Mouse (Mus musculus): ENCODE measurements around the gene BC034090. TPM values are rescaled to one million over a fixed set of nuclear protein-coding genes. Genes with fewer than 3 reads are reported as not detected.
"Not testable (repeated sequence)": the region's sequence is repeated elsewhere in the genome, so short reads cannot be mapped to it uniquely, and the experiment has no call there.

BC034090 gene
- polyA plus RNA-seq, 1 experiment, result 13.1 TPM

GRCm38 (mm10) chr1:155174424-155174823 lies 69.8 kb downstream of the BC034090 start:
- peaks cover 35% of the 10 kb centered on the region for H3K4me1 ChIP-seq (replicated peaks; ENCODE audit: control insufficient read depth, insufficient read depth, low read length)
- no peak for TF ChIP-seq POLR2A (IDR thresholded peaks at IDR 0.05; ENCODE audit: control insufficient read depth, extremely low read depth, insufficient read depth, low read length, poor library complexity)
- no peak for TF ChIP-seq CTCF (IDR thresholded peaks at IDR 0.05; ENCODE audit: borderline replicate concordance, control insufficient read depth, extremely low read depth, insufficient read depth, low read length, poor library complexity)
- DNase-seq, result peak; percentile 42
- H3K27me3 ChIP-seq (ENCODE audit: control insufficient read depth, insufficient read depth, low read length), result no peaks in the 10 kb centered on the region
- whole genome bisulfite sequencing, result 53% methylated on average over 1 of the region's 1 CpGs
- peaks cover 39% of the 10 kb centered on the region for H3K36me3 ChIP-seq (ENCODE audit: control insufficient read depth, insufficient read depth, low read length)
- peak overlapping the region; percentile 96 for H3K27ac ChIP-seq (ENCODE audit: control insufficient read depth, insufficient read depth, low read length)
- H3K4me3 ChIP-seq (ENCODE audit: control insufficient read depth, insufficient read depth, low read length), result no peak overlapping the region

- Histone ChIP-seq H3K36me3 (ENCODE audit: control insufficient read depth, insufficient read depth, low read length) (peaks cover 32% of the 10 kb centered on the region), H3K27ac (ENCODE audit: control insufficient read depth, insufficient read depth, low read length) (peak overlapping the region; percentile 68), H3K4me1 (replicated peaks; ENCODE audit: control insufficient read depth, insufficient read depth, low read length) (peaks cover 36% of the 10 kb centered on the region)
- WGBS, result 89% methylated on average over 1 of the region's 1 CpGs
- H3K4me3 ChIP-seq (ENCODE audit: control insufficient read depth, insufficient read depth, low read length); DNase-seq; H3K27me3 ChIP-seq (ENCODE audit: control insufficient read depth, insufficient read depth, low read length): not testable (repeated sequence)
Measured at GRCm38 (mm10) chr1:155173644-155174016, 70.6 kb downstream of the BC034090 start.

GRCm38 (mm10) chr1:155172895-155173643 lies 71.2 kb downstream of the BC034090 start:
- Histone ChIP-seq H3K27ac (ENCODE audit: control insufficient read depth, insufficient read depth, low read length) (0 out of 2 replicates have a peak overlapping the region, but pooled peaks have one; percentile 33), H3K4me1 (replicated peaks; ENCODE audit: control insufficient read depth, insufficient read depth, low read length) (peaks cover 37% of the 10 kb centered on the region), H3K36me3 (ENCODE audit: control insufficient read depth, insufficient read depth, low read length) (peaks cover 28% of the 10 kb centered on the region), H3K27me3 (ENCODE audit: control insufficient read depth, insufficient read depth, low read length) (no peaks in the 10 kb centered on the region), H3K4me3 (ENCODE audit: control insufficient read depth, insufficient read depth, low read length) (no peak overlapping the region)
- TF ChIP-seq POLR2A (IDR thresholded peaks at IDR 0.05; ENCODE audit: control insufficient read depth, extremely low read depth, insufficient read depth, low read length, poor library complexity) (no peak), CTCF (IDR thresholded peaks at IDR 0.05; ENCODE audit: borderline replicate concordance, control insufficient read depth, extremely low read depth, insufficient read depth, low read length, poor library complexity) (no peak)
- 97% methylated on average over 3 of the region's 3 CpGs for WGBS
- DNase-seq, result no peak

GRCm38 (mm10) chr1:155169935-155170334 lies 74.3 kb downstream of the BC034090 start:
- peaks cover 53% of the 10 kb centered on the region for H3K4me1 ChIP-seq (replicated peaks; ENCODE audit: control insufficient read depth, insufficient read depth, low read length)
- TF ChIP-seq CTCF (IDR thresholded peaks at IDR 0.05; ENCODE audit: borderline replicate concordance, control insufficient read depth, extremely low read depth, insufficient read depth, low read length, poor library complexity) (no peak), POLR2A (IDR thresholded peaks at IDR 0.05; ENCODE audit: control insufficient read depth, extremely low read depth, insufficient read depth, low read length, poor library complexity) (no peak)
- H3K4me3 ChIP-seq (ENCODE audit: control insufficient read depth, insufficient read depth, low read length), result no peak overlapping the region
- H3K27me3 ChIP-seq (ENCODE audit: control insufficient read depth, insufficient read depth, low read length), result no peaks in the 10 kb centered on the region
- no peak for DNase-seq
- H3K27ac ChIP-seq (ENCODE audit: control insufficient read depth, insufficient read depth, low read length), result no peak overlapping the region
- peaks cover under 1% of the 10 kb centered on the region for H3K36me3 ChIP-seq (ENCODE audit: control insufficient read depth, insufficient read depth, low read length)

- WGBS, result 76% methylated on average over 3 of the region's 3 CpGs
- Histone ChIP-seq H3K27ac (ENCODE audit: control insufficient read depth, insufficient read depth, low read length) (no peak overlapping the region), H3K4me3 (ENCODE audit: control insufficient read depth, insufficient read depth, low read length) (no peak overlapping the region), H3K36me3 (ENCODE audit: control insufficient read depth, insufficient read depth, low read length) (no peaks in the 10 kb centered on the region; the same call in 1 of the 2 replicates), H3K4me1 (replicated peaks; ENCODE audit: control insufficient read depth, insufficient read depth, low read length) (peaks cover 47% of the 10 kb centered on the region), H3K27me3 (ENCODE audit: control insufficient read depth, insufficient read depth, low read length) (no peaks in the 10 kb centered on the region)
- DNase-seq, result no peak
- TF ChIP-seq POLR2A (IDR thresholded peaks at IDR 0.05; ENCODE audit: control insufficient read depth, extremely low read depth, insufficient read depth, low read length, poor library complexity) (no peak), CTCF (IDR thresholded peaks at IDR 0.05; ENCODE audit: borderline replicate concordance, control insufficient read depth, extremely low read depth, insufficient read depth, low read length, poor library complexity) (no peak)
Measured at GRCm38 (mm10) chr1:155167453-155167852, 76.8 kb downstream of the BC034090 start.

Other genes with a start within 250 kb of the BC034090 start
- 37.2 and 44.0 TPM in 2 replicates for gene Ier5, start 144.8 kb downstream of the BC034090 start, polyA plus RNA-seq (2012; rRNA removed)
- 33.5 and 37.9 TPM in 2 replicates for gene Mr1, start 97.6 kb downstream of the BC034090 start, polyA plus RNA-seq (2012; rRNA removed)
- 232 and 272 TPM in 2 replicates for gene Stx6, start 85.7 kb downstream of the BC034090 start, polyA plus RNA-seq (2012; rRNA removed)
- 14.5 and 14.7 TPM in 2 replicates for gene Xpr1, start 173.0 kb upstream of the BC034090 start, polyA plus RNA-seq (2012; rRNA removed)